Mouse (Mus musculus) ES-Bruce4 (cell line): ENCODE measurements around the gene Cdh23.

ENCODE experiments used
- CTCF ChIP-seq: IDR thresholded peaks from one replicate; pipeline ENCODE4 v1.8.1; 2011; ENCODE audit warnings: low read depth, low read length
- EP300 ChIP-seq: IDR thresholded peaks from 2 replicates; pipeline ENCODE4 v1.6.1; 2011; ENCODE audit warnings: low read depth, low read length; ENCODE audit not compliant: insufficient read depth
- POLR2A ChIP-seq: IDR thresholded peaks from one replicate; pipeline ENCODE4 v1.8.1; 2011; ENCODE audit warnings: low read length; ENCODE audit not compliant: insufficient read depth

GRCm38 (mm10) chr10:60574851-60575250 is 121.4 kb downstream of the Cdh23 start:
- TF ChIP-seq CTCF (no peak), POLR2A (no peak), EP300 (no peak)
